8 mouse cellular contexts compared by ENCODE assay signal in genomic region chr3:122461932-122462871, GRCm38 (mm10).
A peak's percentile ranks its signal among the peaks of the same experiment; 100 is the strongest.
DNase-seq lines count a peak whose midpoint lies in the region; ATAC-seq and TF ChIP-seq lines count a peak whose summit lies in the region.

No protein-coding gene starts in this region.

- H3K9ac ChIP-seq in CH12.LX (ENCODE audit: insufficient read depth, low read depth): peak overlapping the region; percentile 29; the same call in 1 of the 2 replicates
- H3K9ac ChIP-seq in hindbrain, embryonic 15.5 days: no peak overlapping the region

- DNase-seq in adrenal gland, adult (ENCODE audit: inconsistent age in 2 of 2, low spot score in 1 of 2): peak; percentile 60 to 78
- DNase-seq in adrenal gland, adult 18-20 months (ENCODE audit: low spot score in 2 of 2): no peak
- peak; percentile 81 for DNase-seq in CH12.LX (ENCODE audit: extremely low read depth)
- no peak for DNase-seq in embryonic facial prominence, embryonic 10.5 days (ENCODE audit: low spot score)
- DNase-seq in lung, postnatal 10 days: peak; percentile 72
- no peak for DNase-seq in natural killer cell, adult 2 months (ENCODE audit: low spot score in 2 of 2)
- no peak for DNase-seq in layer of hippocampus, adult 8-10 months (ENCODE audit: low spot score in 2 of 2)

- TF ChIP-seq POLR2A in CH12.LX (IDR thresholded peaks at IDR 0.05; ENCODE audit: low read depth, low read length): peak; percentile 48

- WGBS in embryonic facial prominence, embryonic 10.5 days: 55% methylated on average over 18 of the region's 18 CpGs
- WGBS in hindbrain, embryonic 15.5 days: 27% methylated on average over 18 of the region's 18 CpGs

- TF ChIP-seq RAD21 in CH12.LX (IDR thresholded peaks at IDR 0.05; ENCODE audit: low read depth, low read length): peak; percentile 24

- H3K4me1 ChIP-seq in CH12.LX (ENCODE audit: control insufficient read depth in 1 of 2, insufficient read depth in 2 of 2): peaks cover 30 to 91% of the 10 kb centered on the region in 2 experiments
- H3K4me1 ChIP-seq in embryonic facial prominence, embryonic 10.5 days: peaks cover 60% of the 10 kb centered on the region
- H3K4me1 ChIP-seq in hindbrain, embryonic 15.5 days (replicated peaks): peaks cover 32% of the 10 kb centered on the region

- H3K27me3 ChIP-seq in CH12.LX (replicated peaks): no peaks in the 10 kb centered on the region
- H3K27me3 ChIP-seq in embryonic facial prominence, embryonic 10.5 days (replicated peaks; ENCODE audit: low read depth, poor library complexity, severe bottlenecking): no peaks in the 10 kb centered on the region
- no peaks in the 10 kb centered on the region for H3K27me3 ChIP-seq in hindbrain, embryonic 15.5 days

- peak overlapping the region; percentile 89 for H3K27ac ChIP-seq in CH12.LX (ENCODE audit: insufficient read depth, low read depth)
- H3K27ac ChIP-seq in embryonic facial prominence, embryonic 10.5 days (replicated peaks): peak overlapping the region; percentile 82
- H3K27ac ChIP-seq in hindbrain, embryonic 15.5 days (replicated peaks): peak overlapping the region; percentile 14; the same call in 1 of the 2 replicates

- no peak; the same call in 1 of the 2 replicates for ATAC-seq in hindbrain, embryonic 15.5 days (ENCODE audit: low FRiP score, low read depth)

- dilution Hi-C loops in CH12.LX (cut with MboI; ENCODE audit: extremely low pct_ligation_motif_present, extremely low pct_unique_long_range_greater_than_20kb, low sequenced_read_pairs): no loop called here

- in situ Hi-C loops in CH12.LX (cut with MboI; ENCODE audit: low pct_ligation_motif_present, low pct_unique_long_range_greater_than_20kb, low sequenced_read_pairs): loop anchor here (5.0 kb wide), 1 partner anchor 145 kb away; no protein-coding TSS in a partner anchor

- peaks cover 3 to 46% of the 10 kb centered on the region in 2 experiments for H3K36me3 ChIP-seq in CH12.LX (replicated peaks in 1 of 2; ENCODE audit: control insufficient read depth in 1 of 2, insufficient read depth in 1 of 2, low read length in 1 of 2)
- H3K36me3 ChIP-seq in embryonic facial prominence, embryonic 10.5 days (replicated peaks): no peaks in the 10 kb centered on the region
- no peaks in the 10 kb centered on the region for H3K36me3 ChIP-seq in hindbrain, embryonic 15.5 days

- peak overlapping the region; percentile 53 for H3K4me2 ChIP-seq in CH12.LX (ENCODE audit: insufficient read depth, low read depth, poor library complexity, severe bottlenecking)
- peak overlapping the region; percentile 36 for H3K4me2 ChIP-seq in hindbrain, embryonic 15.5 days

- H3K4me3 ChIP-seq in CH12.LX (replicated peaks in 1 of 3; ENCODE audit: low read depth in 2 of 3, low read length in 2 of 3, poor library complexity in 1 of 3): peak overlapping the region in 1 of 3 experiments; percentile 37
- no peak overlapping the region for H3K4me3 ChIP-seq in embryonic facial prominence, embryonic 10.5 days
- no peak overlapping the region for H3K4me3 ChIP-seq in hindbrain, embryonic 15.5 days

- H3K9me3 ChIP-seq in CH12.LX (replicated peaks; ENCODE audit: low read length): no peaks in the 10 kb centered on the region
- H3K9me3 ChIP-seq in embryonic facial prominence, embryonic 10.5 days: no peaks in the 10 kb centered on the region
- no peaks in the 10 kb centered on the region for H3K9me3 ChIP-seq in hindbrain, embryonic 15.5 days

- peak in 1 of 2 experiments; percentile 56; a peak in 2 of 4 replicates for TF ChIP-seq CTCF in CH12.LX (conservative IDR thresholded peaks at IDR 0.05 in 1 of 2, IDR thresholded peaks at IDR 0.05 in 1 of 2; ENCODE audit: low read depth in 2 of 2, low read length in 2 of 2)

- H3K79me2 ChIP-seq in CH12.LX (replicated peaks; ENCODE audit: control insufficient read depth, extremely low read depth, insufficient read depth, poor library complexity, severe bottlenecking): peaks cover 50% of the 10 kb centered on the region

- peak; percentile 77 for TF ChIP-seq EP300 in CH12.LX (IDR thresholded peaks at IDR 0.05; ENCODE audit: low read length)

TF ChIP-seq in CH12.LX, 34 proteins besides CTCF, POLR2A, EP300 and RAD21:
- TF ChIP-seq CHD2 (IDR thresholded peaks at IDR 0.05; ENCODE audit: low read length) (peak; percentile 69; the same call in 1 of the 2 replicates), MYC (IDR thresholded peaks at IDR 0.05; ENCODE audit: low read depth, low read length) (no peak), ELF1 (IDR thresholded peaks at IDR 0.05; ENCODE audit: low read depth, low read length) (peak; percentile 65), USF1 (IDR thresholded peaks at IDR 0.05; ENCODE audit: low read depth, low read length) (no peak), ZC3H11A (IDR thresholded peaks at IDR 0.05; ENCODE audit: low read depth, low read length) (no peak), KAT2A (IDR thresholded peaks at IDR 0.05; ENCODE audit: insufficient replicate concordance, low read length) (no peak), HCFC1 (IDR thresholded peaks at IDR 0.05; ENCODE audit: low read depth, low read length) (peak; percentile 41; the same call in 1 of the 2 replicates), BHLHE40 (IDR thresholded peaks at IDR 0.05; ENCODE audit: low read depth, low read length) (peak; percentile 77), MAX (IDR thresholded peaks at IDR 0.05; ENCODE audit: low read length) (peak; percentile 53), MAZ (IDR thresholded peaks at IDR 0.05; ENCODE audit: low read depth, low read length) (no peak), POLR2AphosphoS2 (IDR thresholded peaks at IDR 0.05; ENCODE audit: low read depth, low read length) (no peak), GABPA (IDR thresholded peaks at IDR 0.05; ENCODE audit: insufficient replicate concordance, low read depth, low read length) (no peak), TBP (conservative IDR thresholded peaks at IDR 0.05; ENCODE audit: low read depth, low read length) (peak; percentile 87), IRF4 (IDR thresholded peaks at IDR 0.05; ENCODE audit: low read depth, low read length) (peak; percentile 90), JUN (IDR thresholded peaks at IDR 0.05; ENCODE audit: insufficient read depth, low read depth, low read length) (no peak), E2F4 (IDR thresholded peaks at IDR 0.05; ENCODE audit: insufficient replicate concordance, low read depth, low read length) (no peak), SIN3A (IDR thresholded peaks at IDR 0.05; ENCODE audit: low read length) (peak; percentile 78), ETS1 (conservative IDR thresholded peaks at IDR 0.05; ENCODE audit: low read depth, low read length) (peak; percentile 86), ZNF384 (IDR thresholded peaks at IDR 0.05; ENCODE audit: low read depth, low read length) (peak; percentile 80), USF2 (conservative IDR thresholded peaks at IDR 0.05; ENCODE audit: low read depth, low read length) (no peak), MEF2A (IDR thresholded peaks at IDR 0.05; ENCODE audit: borderline replicate concordance, low read depth, low read length) (peak; percentile 99), NRF1 (IDR thresholded peaks at IDR 0.05; ENCODE audit: low read depth, low read length) (no peak), PAX5 (IDR thresholded peaks at IDR 0.05; ENCODE audit: low read length) (no peak), SMC3 (IDR thresholded peaks at IDR 0.05; ENCODE audit: low read depth, low read length) (peak; percentile 40), MXI1 (IDR thresholded peaks at IDR 0.05; ENCODE audit: low read depth, low read length) (no peak; the same call in 1 of the 2 replicates), ZKSCAN1 (IDR thresholded peaks at IDR 0.05; ENCODE audit: borderline replicate concordance, low read depth, low read length) (no peak), JUND (conservative IDR thresholded peaks at IDR 0.05; ENCODE audit: low read depth, low read length) (no peak), CHD1 (IDR thresholded peaks at IDR 0.05; ENCODE audit: low read depth, low read length) (no peak; the same call in 1 of the 2 replicates), ZMIZ1 (IDR thresholded peaks at IDR 0.05; ENCODE audit: low read depth, low read length) (peak; percentile 55; the same call in 1 of the 2 replicates), RCOR1 (conservative IDR thresholded peaks at IDR 0.05; ENCODE audit: low read depth, low read length) (peak; percentile 75; the same call in 1 of the 2 replicates), TCF12 (IDR thresholded peaks at IDR 0.05; ENCODE audit: low read depth, low read length) (peak; percentile 84), UBTF (IDR thresholded peaks at IDR 0.05; ENCODE audit: low read depth, low read length) (no peak), NELFE (IDR thresholded peaks at IDR 0.05; ENCODE audit: low read depth, low read length) (0 out of 2 replicates have a peak, but pooled peaks have one; percentile 44), MAFK (IDR thresholded peaks at IDR 0.05; ENCODE audit: insufficient replicate concordance, low read length) (peak; percentile 50; the same call in 1 of the 2 replicates)

Comparison
In these comparisons a context has a peak if more than half of its experiments do, and no peak if none do; other contexts are left out.
1. DNase-seq: peak in adrenal gland, adult (2 of 2), CH12.LX (single experiment) and lung, postnatal 10 days (single experiment); none in adrenal gland, adult 18-20 months (0 of 2), embryonic facial prominence, embryonic 10.5 days (single experiment), natural killer cell, adult 2 months (0 of 2) and layer of hippocampus, adult 8-10 months (0 of 2).
2. H3K27ac ChIP-seq: peak in every context shown above with its lines; median percentile 89 in CH12.LX; 82 in embryonic facial prominence, embryonic 10.5 days; 14 in hindbrain, embryonic 15.5 days.